Mouse (Mus musculus) liver, postnatal 0 days (tissue): ENCODE measurements around the gene Arfgap3.

Source experiments
- CTCF ChIP-seq: sonication (generic); IDR thresholded peaks from 2 replicates; pipeline ENCODE4 v1.5.1; 2016; ENCODE audit warnings: antibody characterized with exemption, low read depth
- EP300 ChIP-seq: IDR thresholded peaks from 2 replicates; pipeline ENCODE4 v1.6.1; 2016; ENCODE audit warnings: antibody characterized with exemption, low read depth, mild to moderate bottlenecking

- TF ChIP-seq EP300, result no peak
- TF ChIP-seq CTCF, result no peak
These were observed 44.7 kb downstream of the Arfgap3 start for GRCm38 (mm10) chr15:83305192-83305921.
